In genomic region chr3:94372038-94372437, GRCm38 (mm10) we compare ENCODE assay signal across 11 mouse cellular contexts. TPM values are rescaled to one million over a fixed set of nuclear protein-coding genes. Genes with fewer than 3 reads are reported as not detected.
DNase-seq lines count a peak whose midpoint lies in the region; ATAC-seq and TF ChIP-seq lines count a peak whose summit lies in the region.
"Had no signal": no experiment of that assay in that cellular context is flagged by ENCODE, and none has a peak within 500 bp of the region (broad histone marks: within the 10 kb centered on the region; RNA-seq: fewer than 3 reads in every experiment).

No protein-coding gene starts in this region.

- H3K4me3 ChIP-seq in lung, embryonic 14.5 days (ENCODE audit: low read depth, low read length): peak overlapping the region; percentile 15; the same call in 1 of the 2 replicates
- no peak overlapping the region for H3K4me3 ChIP-seq in lung, adult 2 months (replicated peaks; ENCODE audit: extremely low read depth, low read depth, low read length)
- H3K4me3 ChIP-seq in limb, embryonic 10.5 days: 0 out of 2 replicates have a peak overlapping the region, but pooled peaks have one; percentile 22
- H3K4me3 ChIP-seq in stomach, embryonic 14.5 days (ENCODE audit: low read depth, low read length): no peak overlapping the region

- no peaks in the 10 kb centered on the region for H3K27me3 ChIP-seq in lung, embryonic 14.5 days (ENCODE audit: insufficient read depth, low read length)
- H3K27me3 ChIP-seq in limb, embryonic 10.5 days (ENCODE audit: low read depth, poor library complexity, severe bottlenecking): peaks cover 38% of the 10 kb centered on the region
- no peaks in the 10 kb centered on the region for H3K27me3 ChIP-seq in stomach, embryonic 14.5 days (ENCODE audit: control insufficient read depth, insufficient read depth, low read length)

- H3K9ac ChIP-seq in lung, embryonic 14.5 days: no peak overlapping the region
- no peak overlapping the region for H3K9ac ChIP-seq in stomach, embryonic 14.5 days (replicated peaks; ENCODE audit: low read depth, low read length)

- H3K9me3 ChIP-seq in lung, embryonic 14.5 days (ENCODE audit: low read depth, low read length): no peaks in the 10 kb centered on the region
- no peaks in the 10 kb centered on the region for H3K9me3 ChIP-seq in limb, embryonic 10.5 days (replicated peaks)
- H3K9me3 ChIP-seq in stomach, embryonic 14.5 days (ENCODE audit: control insufficient read depth, low read depth, low read length): no peaks in the 10 kb centered on the region

- H3K36me3 ChIP-seq in lung, embryonic 14.5 days (ENCODE audit: insufficient read depth): no peaks in the 10 kb centered on the region
- no peaks in the 10 kb centered on the region for H3K36me3 ChIP-seq in limb, embryonic 10.5 days
- H3K36me3 ChIP-seq in stomach, embryonic 14.5 days (ENCODE audit: control insufficient read depth, insufficient read depth, low read length): no peaks in the 10 kb centered on the region

- peak overlapping the region; percentile 47 for H3K4me2 ChIP-seq in lung, embryonic 14.5 days
- peak overlapping the region; percentile 21; the same call in 1 of the 2 replicates for H3K4me2 ChIP-seq in stomach, embryonic 14.5 days (replicated peaks; ENCODE audit: low read depth, low read length)

- no peak overlapping the region for H3K27ac ChIP-seq in lung, embryonic 14.5 days (ENCODE audit: low read depth)
- H3K27ac ChIP-seq in limb, embryonic 10.5 days: peak overlapping the region; percentile 40; the same call in 1 of the 2 replicates
- H3K27ac ChIP-seq in stomach, embryonic 14.5 days (ENCODE audit: low read length): no peak overlapping the region

- no peak for ATAC-seq in lung, embryonic 14.5 days (ENCODE audit: insufficient read depth)
- ATAC-seq in stomach, embryonic 14.5 days (ENCODE audit: insufficient number of reproducible peaks, insufficient read depth, low FRiP score, low read depth): peak; percentile 5

- 4% methylated on average over 3 of the region's 3 CpGs for WGBS in lung, embryonic 14.5 days
- WGBS in lung, adult 2 months: 4% methylated on average over 3 of the region's 3 CpGs
- 0% methylated on average over 3 of the region's 3 CpGs for WGBS in limb, embryonic 10.5 days
- WGBS in stomach, embryonic 14.5 days: 0% methylated on average over 1 of the region's 3 CpGs

- intact Hi-C loops in heart, postnatal 10 days (cut with DNase I): no loop called here

- DNase-seq in heart, adult 18-20 months: peak; percentile 6 to 15
- no peak for DNase-seq in heart, postnatal 10 days
- no peak for DNase-seq in lung, embryonic 14.5 days
- DNase-seq in lung, adult 2 months: no peak
- no peak for DNase-seq in limb, embryonic 10.5 days (ENCODE audit: low spot score)
- no peak for DNase-seq in Muller cell, postnatal 12 days (ENCODE audit: inconsistent ontology term)
- no peak for DNase-seq in cerebellum, postnatal 25 days
- DNase-seq: B cell, adult 2 months had no signal

- no peak for TF ChIP-seq POLR2A in lung, adult 2 months (IDR thresholded peaks at IDR 0.05; ENCODE audit: borderline replicate concordance, extremely low read depth, low read depth, low read length)

- TF ChIP-seq CTCF in lung, embryonic 14.5 days (IDR thresholded peaks at IDR 0.05; ENCODE audit: low read depth): no peak
- TF ChIP-seq CTCF in lung, adult 2 months (IDR thresholded peaks at IDR 0.05; ENCODE audit: insufficient read depth, low read length): no peak

- no peaks in the 10 kb centered on the region for H3K4me1 ChIP-seq in lung, embryonic 14.5 days (ENCODE audit: insufficient read depth)
- H3K4me1 ChIP-seq in lung, adult 2 months (ENCODE audit: control insufficient read depth, insufficient read depth, low read length): peaks cover 6% of the 10 kb centered on the region; the same call in 1 of the 2 replicates
- peaks cover 28% of the 10 kb centered on the region for H3K4me1 ChIP-seq in limb, embryonic 10.5 days
- H3K4me1 ChIP-seq in stomach, embryonic 14.5 days (ENCODE audit: control insufficient read depth, insufficient read depth, low read length): peaks cover 7% of the 10 kb centered on the region; the same call in 1 of the 2 replicates

RNA-seq across cellular contexts. Expression of gene Rorc, which starts 0.6 kb away (rescaled TPM):
- 10 to 100 TPM; 50.4 to 62.8 TPM for total RNA-seq in heart, adult 18-20 months (2021)
- total RNA-seq in heart, postnatal 10 days (2021): 10 to 100 TPM; 27.2 to 29.9 TPM
- polyA plus RNA-seq in lung, embryonic 14.5 days (2014; fragmentation: Nextera tagmentation; extraction: Ambion mirVana): 4.7 and 5.4 TPM in 2 replicates
- 6.3 and 7.9 TPM in 2 replicates for polyA plus RNA-seq in lung, adult 2 months (2012; rRNA removed)
- 0.15 TPM in 1 of 2 replicates, not detected in the other for polyA plus RNA-seq in limb, embryonic 10.5 days (2016; fragmentation: Nextera tagmentation; extraction: Ambion mirVana)
- polyA plus RNA-seq in stomach, embryonic 14.5 days (2014; fragmentation: Nextera tagmentation; extraction: Ambion mirVana): 4.2 and 5.3 TPM in 2 replicates

RNA-seq across cellular contexts. Expression of gene C2cd4d, which starts 9.8 kb away (rescaled TPM):
- under 1 TPM; 0.20 to 0.21 TPM for total RNA-seq in heart, adult 18-20 months (2021)
- total RNA-seq in heart, postnatal 10 days (2021): under 1 TPM in 1 of 2 experiments, not detected in 1; 0.20 TPM
- polyA plus RNA-seq in lung, embryonic 14.5 days (2014; fragmentation: Nextera tagmentation; extraction: Ambion mirVana): 0.74 and 1.2 TPM in 2 replicates
- 0.37 and 0.83 TPM in 2 replicates for polyA plus RNA-seq in lung, adult 2 months (2012; rRNA removed)
- polyA plus RNA-seq in limb, embryonic 10.5 days (2016; fragmentation: Nextera tagmentation; extraction: Ambion mirVana): 0.15 and 0.54 TPM in 2 replicates
- polyA plus RNA-seq in stomach, embryonic 14.5 days (2014; fragmentation: Nextera tagmentation; extraction: Ambion mirVana): 2.1 and 2.2 TPM in 2 replicates
- total RNA-seq: hematopoietic stem cell, adult 5-6 weeks had no signal

RNA-seq across cellular contexts. Expression of gene Lingo4, which starts 26.3 kb away (rescaled TPM):
- total RNA-seq in heart, adult 18-20 months (2021): under 1 TPM; 0.10 to 0.13 TPM
- total RNA-seq in heart, postnatal 10 days (2021): under 1 TPM; 0.07 to 0.10 TPM
- 0.08 and 0.11 TPM in 2 replicates for polyA plus RNA-seq in lung, embryonic 14.5 days (2014; fragmentation: Nextera tagmentation; extraction: Ambion mirVana)
- polyA plus RNA-seq in lung, adult 2 months (2012; rRNA removed): 0.12 and 0.17 TPM in 2 replicates
- polyA plus RNA-seq in limb, embryonic 10.5 days (2016; fragmentation: Nextera tagmentation; extraction: Ambion mirVana): not detected in 2 replicates
- polyA plus RNA-seq in stomach, embryonic 14.5 days (2014; fragmentation: Nextera tagmentation; extraction: Ambion mirVana): 0.20 and 0.51 TPM in 2 replicates
- total RNA-seq: hematopoietic stem cell, adult 5-6 weeks had no signal

RNA-seq across cellular contexts. Expression of gene Them5, which starts 30.1 kb away (rescaled TPM):
- not detected for total RNA-seq in heart, adult 18-20 months (2021)
- not detected for total RNA-seq in heart, postnatal 10 days (2021)
- 0.43 TPM in 1 of 2 replicates, not detected in the other for polyA plus RNA-seq in lung, embryonic 14.5 days (2014; fragmentation: Nextera tagmentation; extraction: Ambion mirVana)
- 0.26 and 24.4 TPM in 2 replicates for polyA plus RNA-seq in lung, adult 2 months (2012; rRNA removed)
- not detected in 2 replicates for polyA plus RNA-seq in limb, embryonic 10.5 days (2016; fragmentation: Nextera tagmentation; extraction: Ambion mirVana)
- polyA plus RNA-seq in stomach, embryonic 14.5 days (2014; fragmentation: Nextera tagmentation; extraction: Ambion mirVana): 1.4 and 1.6 TPM in 2 replicates
- total RNA-seq: hematopoietic stem cell, adult 5-6 weeks; left cerebral cortex, postnatal 14 days had no signal

RNA-seq across cellular contexts. Expression of gene Tdrkh, which starts 41.0 kb away (rescaled TPM):
- 1 to 10 TPM; 4.4 to 6.1 TPM for total RNA-seq in heart, adult 18-20 months (2021)
- 1 to 10 TPM; 6.2 to 6.3 TPM for total RNA-seq in heart, postnatal 10 days (2021)
- 8.8 and 10.0 TPM in 2 replicates for polyA plus RNA-seq in lung, embryonic 14.5 days (2014; fragmentation: Nextera tagmentation; extraction: Ambion mirVana)
- polyA plus RNA-seq in lung, adult 2 months (2012; rRNA removed): 0.17 and 0.44 TPM in 2 replicates
- 5.1 and 6.6 TPM in 2 replicates for polyA plus RNA-seq in limb, embryonic 10.5 days (2016; fragmentation: Nextera tagmentation; extraction: Ambion mirVana)
- polyA plus RNA-seq in stomach, embryonic 14.5 days (2014; fragmentation: Nextera tagmentation; extraction: Ambion mirVana): 10.6 and 12.6 TPM in 2 replicates

Comparison
In these comparisons a context has a peak if more than half of its experiments do, and no peak if none do; other contexts are left out.
1. DNase-seq: peak in heart, adult 18-20 months (2 of 2); none in heart, postnatal 10 days (0 of 2), lung, embryonic 14.5 days (single experiment), lung, adult 2 months (single experiment), limb, embryonic 10.5 days (single experiment), Muller cell, postnatal 12 days (single experiment) and cerebellum, postnatal 25 days (0 of 2).
2. H3K4me3 ChIP-seq: peak in lung, embryonic 14.5 days (single experiment) and limb, embryonic 10.5 days (single experiment); none in lung, adult 2 months (single experiment) and stomach, embryonic 14.5 days (single experiment).